In genomic region chr6:5726237-5726670, GRCm38 (mm10) we compare ENCODE assay signal across 8 mouse cellular contexts. TPM values are rescaled to one million over a fixed set of nuclear protein-coding genes. Genes with fewer than 3 reads are reported as not detected.
DNase-seq lines count a peak whose midpoint lies in the region; ATAC-seq lines count a peak whose summit lies in the region.

No protein-coding gene starts in this region.

- DNase-seq in cerebellum, adult 9-10 months: peak; percentile 64
- DNase-seq in cerebellum, postnatal 4 days (ENCODE audit: low spot score in 2 of 2): no peak
- peak; percentile 21 for DNase-seq in retina, embryonic 14.5 days (ENCODE audit: low spot score)
- no peak for DNase-seq in retina, postnatal 1 day
- peak; percentile 42 to 48 for DNase-seq in left cerebral cortex, postnatal 36 days (ENCODE audit: low spot score in 2 of 2)
- DNase-seq in right cerebral cortex, adult 18-20 months: peak; percentile 25

- no peak for ATAC-seq in megakaryocyte progenitor cell, adult 5-6 weeks (replicated peaks; ENCODE audit: poor library complexity)
- ATAC-seq in CD4-positive, CD25-positive, alpha-beta regulatory T cell, adult 4 months: no peak

- intact Hi-C loops in left cerebral cortex, postnatal 36 days (cut with DNase I): loop anchor here (5.0 kb wide), 2 partner anchors 41 to 66 kb away; no protein-coding TSS in a partner anchor

RNA-seq across cellular contexts. Expression of gene Dync1i1, which starts 0.8 kb away (rescaled TPM):
- 100 to 1,000 TPM; 127 to 147 TPM for total RNA-seq in left cerebral cortex, postnatal 36 days (2021)
- not detected in 2 replicates for total RNA-seq in megakaryocyte progenitor cell, adult 5-6 weeks (2015)
- total RNA-seq in megakaryocyte progenitor cell, adult 5-6 weeks (2017): not detected in 2 replicates
- polyA plus RNA-seq in CD4-positive, CD25-positive, alpha-beta regulatory T cell, adult 4 months (2017; shearing (Covaris generic)): not detected

Comparison
In these comparisons a context has a peak if more than half of its experiments do, and no peak if none do; other contexts are left out.
1. DNase-seq: peak in cerebellum, adult 9-10 months (single experiment), retina, embryonic 14.5 days (single experiment), left cerebral cortex, postnatal 36 days (2 of 2) and right cerebral cortex, adult 18-20 months (single experiment); none in cerebellum, postnatal 4 days (0 of 2) and retina, postnatal 1 day (single experiment).
2. RNA of gene Dync1i1, which starts 0.8 kb away (total RNA-seq): 127 to 147 TPM in left cerebral cortex, postnatal 36 days; not detected in megakaryocyte progenitor cell, adult 5-6 weeks; every median in the first group is over 100 times any median in the second.